Mouse (Mus musculus): ENCODE results near the gene Anxa1. TPM values are rescaled to one million over a fixed set of nuclear protein-coding genes. Genes with fewer than 3 reads are reported as not detected.

Gene Anxa1
- polyA plus RNA-seq (2015; fragmentation: Nextera tagmentation; extraction: Ambion mirVana), result 15.0 and 23.7 TPM in 2 replicates

GRCm38 (mm10) chr19:20390455-20390994 lies at the start of gene Anxa1:
Anxa1 (minus strand) TSS chr19:20390944.

Other genes with a start within 250 kb of the Anxa1 start
- 11.8 and 17.5 TPM in 2 replicates for gene Aldh1a1, start 101.8 kb upstream of the Anxa1 start, polyA plus RNA-seq (2015; fragmentation: Nextera tagmentation; extraction: Ambion mirVana)

Measured in neural tube, postnatal 0 days (tissue).